8 mouse cellular contexts compared by ENCODE assay signal in genomic region chr7:122970864-122971420, GRCm38 (mm10). TPM values are rescaled to one million over a fixed set of nuclear protein-coding genes. Genes with fewer than 3 reads are reported as not detected.
A peak's percentile ranks its signal among the peaks of the same experiment; 100 is the strongest.
DNase-seq lines count a peak whose midpoint lies in the region; ATAC-seq and TF ChIP-seq lines count a peak whose summit lies in the region.

No protein-coding gene starts in this region.

- peaks cover 7% of the 10 kb centered on the region; the same call in 1 of the 2 replicates for H3K36me3 ChIP-seq in hindbrain, embryonic 14.5 days (replicated peaks; ENCODE audit: control insufficient read depth, insufficient read depth)
- H3K36me3 ChIP-seq in midbrain, embryonic 16.5 days (ENCODE audit: control insufficient read depth, insufficient read depth, low read length) = no peaks in the 10 kb centered on the region

- H3K4me2 ChIP-seq in hindbrain, embryonic 14.5 days (replicated peaks) = peak overlapping the region; percentile 85
- peak overlapping the region; percentile 70 for H3K4me2 ChIP-seq in midbrain, embryonic 16.5 days (ENCODE audit: low read length)

- no peak for ATAC-seq in hindbrain, embryonic 14.5 days (ENCODE audit: low FRiP score)
- no peak for ATAC-seq in midbrain, embryonic 16.5 days

- peaks cover 12% of the 10 kb centered on the region for H3K4me1 ChIP-seq in lung, adult 2 months (ENCODE audit: control insufficient read depth, insufficient read depth, low read length)
- H3K4me1 ChIP-seq in bone marrow macrophage, adult 2 months (ENCODE audit: control insufficient read depth, insufficient read depth, low read length) = peaks cover 17% of the 10 kb centered on the region
- peaks cover 41% of the 10 kb centered on the region for H3K4me1 ChIP-seq in hindbrain, embryonic 14.5 days (replicated peaks; ENCODE audit: control insufficient read depth, insufficient read depth, low read length)
- peaks cover 41% of the 10 kb centered on the region for H3K4me1 ChIP-seq in midbrain, embryonic 16.5 days (ENCODE audit: control insufficient read depth, insufficient read depth, low read length)

- H3K27me3 ChIP-seq in hindbrain, embryonic 14.5 days (ENCODE audit: control insufficient read depth, insufficient read depth, low read length) = no peaks in the 10 kb centered on the region
- H3K27me3 ChIP-seq in midbrain, embryonic 16.5 days (ENCODE audit: control insufficient read depth, insufficient read depth, low read depth, low read length) = no peaks in the 10 kb centered on the region

- H3K27ac ChIP-seq in bone marrow macrophage, adult 2 months (ENCODE audit: insufficient read depth, low read depth, low read length) = no peak overlapping the region
- H3K27ac ChIP-seq in hindbrain, embryonic 14.5 days = peak overlapping the region; percentile 90; the same call in 1 of the 2 replicates
- peak overlapping the region; percentile 93; the same call in 1 of the 2 replicates for H3K27ac ChIP-seq in midbrain, embryonic 16.5 days (ENCODE audit: low read length)

- under 1% methylated on average over 14 of the region's 14 CpGs for WGBS in lung, adult 2 months
- 1% methylated on average over 14 of the region's 14 CpGs for WGBS in hindbrain, embryonic 14.5 days
- 0% methylated on average over 14 of the region's 14 CpGs for WGBS in midbrain, embryonic 16.5 days

- TF ChIP-seq POLR2A in lung, adult 2 months (IDR thresholded peaks at IDR 0.05; ENCODE audit: borderline replicate concordance, extremely low read depth, low read depth, low read length) = no peak
- no peak for TF ChIP-seq POLR2A in bone marrow macrophage, adult 2 months (IDR thresholded peaks at IDR 0.05; ENCODE audit: borderline replicate concordance, low read depth, low read length)

- H3K9me3 ChIP-seq in hindbrain, embryonic 14.5 days (ENCODE audit: control insufficient read depth, low read length) = no peaks in the 10 kb centered on the region
- no peaks in the 10 kb centered on the region for H3K9me3 ChIP-seq in midbrain, embryonic 16.5 days (replicated peaks; ENCODE audit: control insufficient read depth, low read length, poor library complexity, severe bottlenecking)

- H3K4me3 ChIP-seq in lung, adult 2 months (replicated peaks; ENCODE audit: extremely low read depth, low read depth, low read length) = peak overlapping the region; percentile 76
- H3K4me3 ChIP-seq in bone marrow macrophage, adult 2 months (ENCODE audit: insufficient read depth, low read length) = peak overlapping the region; percentile 94
- peak overlapping the region; percentile 80 for H3K4me3 ChIP-seq in hindbrain, embryonic 14.5 days (replicated peaks; ENCODE audit: low read length)
- H3K4me3 ChIP-seq in midbrain, embryonic 16.5 days (ENCODE audit: low read depth, low read length) = peak overlapping the region; percentile 99

- DNase-seq in lung, adult 2 months = no peak
- no peak for DNase-seq in lung, postnatal 10 days
- DNase-seq in hindbrain, embryonic 14.5 days (ENCODE audit: low spot score) = no peak
- no peak for DNase-seq in spleen, adult 12 weeks (ENCODE audit: low spot score)
- DNase-seq in B cell, adult 2 months = no peak
- no peak for DNase-seq in lung, postnatal 4 days

- peak overlapping the region; percentile 99 for H3K9ac ChIP-seq in hindbrain, embryonic 14.5 days
- H3K9ac ChIP-seq in midbrain, embryonic 16.5 days (ENCODE audit: low read depth, low read length) = peak overlapping the region; percentile 100

- TF ChIP-seq CTCF in lung, adult 2 months (IDR thresholded peaks at IDR 0.05; ENCODE audit: insufficient read depth, low read length) = no peak
- no peak for TF ChIP-seq CTCF in bone marrow macrophage, adult 2 months (IDR thresholded peaks at IDR 0.05; ENCODE audit: low read depth, low read length)

RNA-seq across cellular contexts. Expression of gene Rbbp6, which starts 5.5 kb away (rescaled TPM):
- polyA plus RNA-seq in lung, adult 2 months (2012; rRNA removed) = 6.8 and 12.0 TPM in 2 replicates
- 53.5 and 55.8 TPM in 2 replicates for polyA plus RNA-seq in bone marrow macrophage, adult 2 months (2012; ENCODE audit: insufficient read depth, insufficient read length, missing spikeins)
- 28.9 and 31.0 TPM in 2 replicates for polyA plus RNA-seq in hindbrain, embryonic 14.5 days (2014; fragmentation: Nextera tagmentation; extraction: Ambion mirVana)
- polyA plus RNA-seq in midbrain, embryonic 16.5 days (2015; fragmentation: Nextera tagmentation; extraction: Ambion mirVana) = 23.4 and 23.9 TPM in 2 replicates
